Mouse (Mus musculus) lung, embryonic 14.5 days (tissue): ENCODE results near the gene Unc13c. TPM values are rescaled to one million over a fixed set of nuclear protein-coding genes. Genes with fewer than 3 reads are reported as not detected.

Source experiments
- ATAC-seq: fragments of 200-750 bp; cut with Nextera tagmentation; 2 replicates; pipeline ENCODE4 v1.8.0; 2017; ENCODE audit warnings: mild to moderate bottlenecking, moderate TSS enrichment, moderate library complexity; ENCODE audit not compliant: insufficient read depth
- DNase-seq: peaks from one replicate; pipeline ENCODE4 v3.0.0-alpha.2; 2015
- H3K27ac ChIP-seq: fragments of 300-500 bp; sonication (generic); 2 replicates; pipeline ENCODE4 v1.5.1; 2014; ENCODE audit warnings: low read depth, mild to moderate bottlenecking, moderate library complexity
- H3K27me3 ChIP-seq: fragments of 300-500 bp; sonication (generic); 2 replicates; pipeline ENCODE4 v1.6.1; 2014; ENCODE audit warnings: low read length, control low read depth; ENCODE audit not compliant: insufficient read depth
- H3K36me3 ChIP-seq: fragments of 300-500 bp; sonication (generic); 2 replicates; pipeline ENCODE4 v1.6.1; 2014; ENCODE audit warnings: control low read depth; ENCODE audit not compliant: insufficient read depth
- H3K4me1 ChIP-seq: fragments of 300-500 bp; sonication (generic); 2 replicates; pipeline ENCODE4 v1.6.1; 2014; ENCODE audit warnings: antibody characterized with exemption, control low read depth; ENCODE audit not compliant: insufficient read depth
- H3K4me2 ChIP-seq: fragments of 300-500 bp; sonication (generic); 2 replicates; pipeline ENCODE4 v1.6.1; 2014; ENCODE audit warnings: mild to moderate bottlenecking
- H3K4me3 ChIP-seq: fragments of 300-500 bp; sonication (generic); 2 replicates; pipeline ENCODE4 v1.5.1; 2014; ENCODE audit warnings: low read depth, low read length
- H3K9ac ChIP-seq: fragments of 300-500 bp; sonication (generic); 2 replicates; pipeline ENCODE4 v1.6.1; 2014
- H3K9me3 ChIP-seq: fragments of 300-500 bp; sonication (generic); 2 replicates; pipeline ENCODE4 v1.6.1; 2016; ENCODE audit warnings: low read depth, low read length, control low read depth
- CTCF ChIP-seq: IDR thresholded peaks from 2 replicates; pipeline ENCODE4 v1.5.1; 2016; ENCODE audit warnings: antibody characterized with exemption, low read depth
- WGBS: fragments of 180-500 bp; shearing (Covaris S2); extraction: QIAGEN DNeasy Blood & Tissue Kit; methylation state at CpG from one replicate; pipeline ENCODE4 v1.1.7; 2014; 5-methylcytosine and 5-hydroxymethylcytosine counted together
- polyA plus RNA-seq: library from polyadenylated mRNA; unstranded; fragments of >200 nt; fragmentation: Nextera tagmentation; extraction: Ambion mirVana; gene quantifications from 2 replicates; pipeline ENCODE4 v1.2.1, GENCODE M21; 2014

Unc13c gene
- polyA plus RNA-seq, 1 experiment from 2014 or later = 0.18 TPM

DNA sequence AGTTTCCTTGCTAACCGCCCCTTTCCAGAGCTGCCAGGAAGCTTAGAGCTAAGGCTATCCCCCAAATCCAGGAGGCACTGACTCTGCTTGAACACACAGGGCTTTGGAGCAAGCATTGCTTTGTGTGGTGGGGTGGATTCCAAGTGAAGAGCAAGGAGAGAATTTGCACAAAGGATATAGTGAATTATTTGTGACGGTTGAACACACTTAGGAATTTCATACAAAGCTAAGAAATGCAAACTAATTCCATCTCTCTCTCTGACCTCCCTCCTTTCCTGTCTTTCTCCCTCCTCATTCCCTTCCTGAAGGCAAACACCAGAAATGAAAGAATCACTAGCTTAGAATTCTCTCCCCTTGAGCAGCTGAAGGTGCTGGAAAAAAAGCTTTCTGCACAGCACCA lies 271.7 kb downstream of the Unc13c start:
- Histone ChIP-seq H3K27me3 (no peaks in the 10 kb centered on the region), H3K4me3 (no peak overlapping the region), H3K36me3 (no peaks in the 10 kb centered on the region), H3K4me2 (no peak overlapping the region), H3K27ac (no peak overlapping the region), H3K4me1 (no peaks in the 10 kb centered on the region), H3K9me3 (no peaks in the 10 kb centered on the region), H3K9ac (no peak overlapping the region)
- WGBS = 64% methylated on average over 2 of the region's 2 CpGs
- no peak for ATAC-seq
- no peak for DNase-seq
- TF ChIP-seq CTCF = no peak

DNA sequence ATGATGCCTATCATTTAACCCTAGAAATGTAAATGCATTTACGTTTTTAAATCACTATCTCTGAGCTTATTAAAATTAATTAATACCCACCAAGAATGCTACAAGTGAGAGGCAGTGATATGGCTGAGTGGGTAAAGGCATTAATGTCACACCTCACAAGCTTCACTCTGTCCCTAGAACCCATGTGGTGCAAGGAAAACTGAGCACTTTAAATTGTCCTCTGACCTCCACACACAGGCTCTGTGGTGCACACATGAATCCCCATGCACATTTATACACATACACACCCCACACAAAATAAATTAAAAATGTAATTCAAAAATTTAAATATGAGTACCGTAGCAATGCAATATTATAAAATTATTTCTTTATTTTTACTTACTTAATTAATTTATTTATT lies 287.2 kb downstream of the Unc13c start:
- no peak overlapping the region for H3K4me2 ChIP-seq
- no peak overlapping the region for H3K9ac ChIP-seq
- DNase-seq = no peak
- H3K27ac ChIP-seq = no peak overlapping the region
- WGBS = 76% methylated on average over 2 of the region's 2 CpGs
- no peaks in the 10 kb centered on the region for H3K9me3 ChIP-seq
- H3K27me3 ChIP-seq = no peaks in the 10 kb centered on the region
- TF ChIP-seq CTCF = no peak
- no peaks in the 10 kb centered on the region for H3K4me1 ChIP-seq
- no peaks in the 10 kb centered on the region for H3K36me3 ChIP-seq
- ATAC-seq = no peak
- no peak overlapping the region for H3K4me3 ChIP-seq

DNA sequence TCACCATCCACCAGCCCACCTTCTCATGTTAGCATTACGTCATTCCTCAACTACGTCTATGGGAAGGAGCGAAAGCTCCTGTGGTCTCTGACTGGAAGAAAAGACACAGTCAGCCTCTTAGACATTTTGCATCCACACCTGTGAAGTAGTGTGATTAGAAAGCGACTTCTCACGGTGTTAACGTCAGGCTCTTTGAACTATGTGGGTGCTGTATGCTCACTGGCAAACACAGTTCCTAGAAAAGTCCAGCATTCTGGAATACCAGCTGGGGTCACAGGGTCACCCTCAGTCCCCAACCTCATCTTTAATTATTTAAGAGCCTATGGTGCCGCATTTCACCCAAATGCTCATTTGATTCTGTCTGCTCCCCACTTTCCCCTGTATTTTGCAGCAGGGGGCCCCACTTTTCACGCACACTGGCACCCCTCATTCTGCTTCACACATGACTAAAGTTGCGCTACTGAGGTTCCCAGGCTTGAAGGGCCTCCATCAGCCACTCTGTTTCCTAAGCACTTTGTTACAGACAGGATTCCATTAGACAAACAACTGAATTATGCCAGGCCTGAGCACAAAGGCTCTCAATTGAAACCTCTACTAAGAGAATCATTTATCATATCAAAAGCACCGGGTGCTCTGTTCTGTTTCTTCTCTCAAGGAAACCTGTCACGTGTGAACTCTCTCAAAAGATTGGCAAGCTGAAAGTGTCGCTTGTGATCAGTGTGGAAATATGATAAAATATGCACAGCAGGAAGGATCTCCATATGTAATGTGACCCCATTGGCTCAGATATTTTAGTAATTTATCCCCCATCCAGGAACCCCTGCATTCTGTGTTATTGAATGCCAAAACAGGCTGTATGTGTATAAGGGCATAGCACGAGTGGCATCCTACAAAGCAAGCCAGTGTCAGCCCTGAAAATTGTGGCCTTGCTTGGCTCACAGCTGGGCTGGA lies 287.9 kb downstream of the Unc13c start:
- H3K9ac ChIP-seq = no peak overlapping the region
- 71% methylated on average over 13 of the region's 13 CpGs for WGBS
- H3K36me3 ChIP-seq = no peaks in the 10 kb centered on the region
- no peaks in the 10 kb centered on the region for H3K9me3 ChIP-seq
- H3K4me3 ChIP-seq = no peak overlapping the region
- ATAC-seq (no peak), DNase-seq (no peak)
- H3K27me3 ChIP-seq = no peaks in the 10 kb centered on the region
- H3K4me2 ChIP-seq = no peak overlapping the region
- H3K27ac ChIP-seq = no peak overlapping the region
- no peak for TF ChIP-seq CTCF
- H3K4me1 ChIP-seq = no peaks in the 10 kb centered on the region

DNA sequence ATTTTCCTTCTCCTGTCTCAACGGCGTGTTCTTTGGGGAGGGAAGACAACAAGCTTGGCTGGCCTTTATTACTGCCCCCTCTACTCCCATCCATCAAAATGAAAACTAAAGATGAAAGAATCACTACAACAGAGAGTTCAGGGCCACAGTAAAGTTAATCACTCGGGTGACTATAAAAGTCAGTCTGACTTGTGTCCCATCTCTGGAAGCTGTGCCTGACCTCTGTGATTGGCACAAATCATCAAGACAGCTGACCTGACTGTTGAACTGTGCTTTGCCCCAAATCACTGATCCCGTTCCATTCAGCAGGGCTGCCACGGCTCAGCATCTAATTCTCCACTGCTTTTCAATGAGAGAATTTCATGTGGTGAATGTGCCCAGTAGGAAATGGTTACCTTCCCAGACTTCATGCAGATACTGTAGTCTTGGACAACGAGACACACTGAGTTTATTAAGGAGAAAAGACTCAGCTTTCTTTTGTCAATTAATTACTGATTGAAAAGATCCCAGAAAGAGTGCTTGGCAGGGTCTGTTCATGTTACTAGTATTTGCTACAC lies 297.0 kb downstream of the Unc13c start:
- Histone ChIP-seq H3K9me3 (no peaks in the 10 kb centered on the region), H3K27me3 (no peaks in the 10 kb centered on the region), H3K36me3 (no peaks in the 10 kb centered on the region), H3K27ac (no peak overlapping the region), H3K4me2 (no peak overlapping the region), H3K4me3 (no peak overlapping the region), H3K9ac (no peak overlapping the region), H3K4me1 (no peaks in the 10 kb centered on the region)
- TF ChIP-seq CTCF = no peak
- 65% methylated on average over 6 of the region's 6 CpGs for WGBS
- DNase-seq (no peak), ATAC-seq (no peak)

DNA sequence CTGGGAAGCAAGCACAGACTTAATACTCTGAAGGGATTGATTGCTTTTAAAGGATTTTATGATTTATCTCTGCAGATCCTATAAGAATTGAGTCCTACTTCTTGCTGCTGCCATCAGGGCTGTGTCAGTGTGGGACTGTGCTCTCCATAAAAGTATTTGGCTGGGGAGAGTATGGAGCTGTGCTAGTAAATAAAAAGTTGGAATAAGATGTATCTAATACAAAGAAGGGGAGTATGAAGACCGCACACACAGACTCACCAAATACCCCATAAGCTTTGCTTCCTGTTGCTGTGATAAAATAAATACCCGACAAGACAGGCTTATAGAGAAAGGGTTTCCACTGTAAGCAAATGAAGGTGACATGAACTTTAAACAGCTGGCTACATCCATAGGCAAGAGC lies 298.7 kb downstream of the Unc13c start:
- Histone ChIP-seq H3K27ac (no peak overlapping the region), H3K4me3 (no peak overlapping the region), H3K9ac (no peak overlapping the region), H3K4me2 (no peak overlapping the region), H3K4me1 (no peaks in the 10 kb centered on the region), H3K36me3 (no peaks in the 10 kb centered on the region), H3K27me3 (no peaks in the 10 kb centered on the region), H3K9me3 (no peaks in the 10 kb centered on the region)
- DNase-seq (peak; percentile 82), ATAC-seq (peak; percentile 96)
- WGBS = 29% methylated on average over 2 of the region's 2 CpGs
- TF ChIP-seq CTCF = no peak

DNA sequence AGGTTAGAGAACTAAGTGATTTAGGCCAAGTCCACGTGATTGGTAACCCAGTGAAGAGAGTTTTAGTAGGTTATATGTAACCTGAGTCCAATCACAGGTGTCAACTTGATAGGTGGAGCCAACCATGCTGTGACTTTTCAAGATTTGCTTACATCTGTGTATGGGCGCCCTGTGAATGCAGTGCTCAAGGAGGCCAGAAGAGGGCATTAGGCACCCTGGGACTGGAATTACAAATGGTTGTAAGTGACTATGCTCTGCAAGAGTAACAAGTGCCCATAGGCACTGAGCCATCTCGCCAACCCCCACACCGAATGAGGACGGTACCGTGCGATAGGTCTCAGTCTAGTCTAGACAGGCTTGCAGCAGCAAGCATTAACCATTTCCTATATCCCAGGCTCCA lies 305.9 kb downstream of the Unc13c start:
- no peak overlapping the region for H3K4me2 ChIP-seq
- 83% methylated on average over 7 of the region's 7 CpGs for WGBS
- no peaks in the 10 kb centered on the region for H3K36me3 ChIP-seq
- no peaks in the 10 kb centered on the region for H3K9me3 ChIP-seq
- no peaks in the 10 kb centered on the region for H3K27me3 ChIP-seq
- H3K9ac ChIP-seq = no peak overlapping the region
- no peak overlapping the region for H3K4me3 ChIP-seq
- DNase-seq (no peak), ATAC-seq (no peak)
- no peaks in the 10 kb centered on the region for H3K4me1 ChIP-seq
- peak; percentile 10; the same call in 1 of the 2 replicates for TF ChIP-seq CTCF
- H3K27ac ChIP-seq = no peak overlapping the region

DNA sequence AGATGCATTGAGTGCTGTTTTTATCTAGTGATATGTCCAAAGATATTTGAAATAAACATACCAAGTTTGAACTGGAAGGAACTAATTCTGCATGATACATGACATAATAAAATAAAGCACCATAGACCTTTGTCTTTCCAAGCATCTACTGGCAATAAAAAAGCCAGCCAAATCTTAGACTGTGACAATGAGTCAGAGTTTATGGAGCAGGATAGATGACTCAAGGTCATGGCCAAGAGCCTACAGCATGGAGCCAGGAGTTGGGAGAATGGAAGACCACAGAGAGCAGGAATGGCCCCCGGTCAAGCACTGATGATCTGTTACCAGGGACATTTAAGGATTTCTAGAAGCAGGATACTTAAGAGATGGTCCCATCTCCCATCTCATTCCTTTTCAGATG lies 319.7 kb downstream of the Unc13c start:
- no peak overlapping the region for H3K4me2 ChIP-seq
- no peak overlapping the region for H3K4me3 ChIP-seq
- no peaks in the 10 kb centered on the region for H3K36me3 ChIP-seq
- H3K9me3 ChIP-seq = no peaks in the 10 kb centered on the region
- H3K4me1 ChIP-seq = no peaks in the 10 kb centered on the region
- DNase-seq (no peak), ATAC-seq (no peak)
- 87% methylated on average over 1 of the region's 1 CpGs for WGBS
- TF ChIP-seq CTCF = no peak
- no peak overlapping the region for H3K9ac ChIP-seq
- H3K27ac ChIP-seq = no peak overlapping the region
- no peaks in the 10 kb centered on the region for H3K27me3 ChIP-seq
